Mouse (Mus musculus) CH12.LX (cell line): ENCODE measurements around the gene Eefsec. TPM values are rescaled to one million over a fixed set of nuclear protein-coding genes. Genes with fewer than 3 reads are reported as not detected.

ENCODE experiments used
- DNase-seq: peaks from one replicate; pipeline ENCODE4 v3.0.0-alpha.2; 2013; ENCODE audit errors: extremely low read depth
- H3K27ac ChIP-seq: 2 replicates; pipeline ENCODE4 v1.5.1; 2012; ENCODE audit warnings: low read depth, mild to moderate bottlenecking, control low read depth, moderate library complexity; ENCODE audit not compliant: insufficient read depth
- H3K27me3 ChIP-seq: replicated peaks from 2 replicates; pipeline ENCODE3; 2012; ENCODE audit warnings: inconsistent platforms
- H3K36me3 ChIP-seq, 2 experiments: replicated peaks in 1 of 2; 2 replicates each; pipeline versions ENCODE3 to v1.6.1; 2012; ENCODE audit warnings: inconsistent platforms in 1 of 2, low read length in 1 of 2, mild to moderate bottlenecking in 1 of 2, mixed read lengths in 1 of 2, moderate library complexity in 1 of 2; ENCODE audit not compliant: control insufficient read depth in 1 of 2, insufficient read depth in 1 of 2
- H3K4me1 ChIP-seq, 2 experiments: 2 replicates each; pipeline ENCODE4 v1.6.1; 2012; ENCODE audit warnings: inconsistent platforms in 1 of 2, moderate library complexity in 1 of 2; ENCODE audit not compliant: insufficient read depth in 2 of 2, control insufficient read depth in 1 of 2
- H3K4me2 ChIP-seq: 2 replicates; pipeline ENCODE4 v1.6.1; 2012; ENCODE audit warnings: low read depth, mild to moderate bottlenecking, control low read depth; ENCODE audit not compliant: poor library complexity, insufficient read depth, severe bottlenecking
- H3K4me3 ChIP-seq, 3 experiments: fragments of 150-350 bp in 1 of 3; sonication (generic) in 1 of 3; replicated peaks in 1 of 3; 2 replicates each; pipeline versions ENCODE3 to v1.5.1; 2011 to 2012; ENCODE audit warnings: low read depth in 2 of 3, low read length in 2 of 3, mild to moderate bottlenecking in 2 of 3, moderate library complexity in 2 of 3, control low read depth in 1 of 3, improper control_type of control experiment in 1 of 3, inconsistent platforms in 1 of 3, mixed read lengths in 1 of 3; ENCODE audit not compliant: poor library complexity in 1 of 3
- H3K79me2 ChIP-seq: replicated peaks from 2 replicates; pipeline ENCODE4 v1.6.1; 2012; ENCODE audit warnings: mild to moderate bottlenecking, moderate library complexity; ENCODE audit not compliant: control insufficient read depth, poor library complexity, insufficient read depth, severe bottlenecking; ENCODE audit errors: extremely low read depth
- H3K9ac ChIP-seq: 2 replicates; pipeline ENCODE4 v1.6.1; 2012; ENCODE audit warnings: low read depth, mild to moderate bottlenecking, control low read depth, moderate library complexity; ENCODE audit not compliant: insufficient read depth
- H3K9me3 ChIP-seq: replicated peaks from 2 replicates; pipeline ENCODE3; 2012; ENCODE audit warnings: low read length, inconsistent platforms, mixed read lengths
- CHD2 ChIP-seq: IDR thresholded peaks from 2 replicates; pipeline ENCODE4 v1.6.1; 2011; ENCODE audit warnings: low read length, improper control_type of control experiment
- CTCF ChIP-seq, 2 experiments: IDR thresholded peaks in 1 of 2; conservative IDR thresholded peaks in 1 of 2; 2 replicates each; pipeline ENCODE4 v1.5.1; 2011 to 2012; ENCODE audit warnings: low read depth in 2 of 2, low read length in 2 of 2, improper control_type of control experiment in 1 of 2, inconsistent platforms in 1 of 2, mild to moderate bottlenecking in 1 of 2, moderate library complexity in 1 of 2
- KAT2A ChIP-seq: IDR thresholded peaks from 2 replicates; pipeline ENCODE4 v1.6.1; 2012; ENCODE audit warnings: low read length, improper control_type of control experiment, inconsistent platforms; ENCODE audit not compliant: insufficient replicate concordance
- MAFK ChIP-seq: IDR thresholded peaks from 2 replicates; pipeline ENCODE4 v1.6.1; 2011; ENCODE audit warnings: low read length, improper control_type of control experiment; ENCODE audit not compliant: insufficient replicate concordance
- MEF2A ChIP-seq: IDR thresholded peaks from 2 replicates; pipeline ENCODE4 v1.6.1; 2014; ENCODE audit warnings: low read depth, mild to moderate bottlenecking, inconsistent platforms, low read length, improper control_type of control experiment, borderline replicate concordance
- MXI1 ChIP-seq: IDR thresholded peaks from 2 replicates; pipeline ENCODE4 v1.6.1; 2011; ENCODE audit warnings: mild to moderate bottlenecking, low read depth, low read length, improper control_type of control experiment
- MYC ChIP-seq: IDR thresholded peaks from 2 replicates; pipeline ENCODE4 v1.6.1; 2011; ENCODE audit warnings: low read depth, mild to moderate bottlenecking, improper control_type of control experiment, low read length
- NRF1 ChIP-seq: IDR thresholded peaks from 2 replicates; pipeline ENCODE4 v1.6.1; 2014; ENCODE audit warnings: low read depth, mild to moderate bottlenecking, inconsistent platforms, low read length, improper control_type of control experiment, moderate library complexity
- PAX5 ChIP-seq: IDR thresholded peaks from 2 replicates; pipeline ENCODE4 v1.6.1; 2012; ENCODE audit warnings: low read length, inconsistent platforms, mixed read lengths
- POLR2A ChIP-seq: IDR thresholded peaks from 2 replicates; pipeline ENCODE4 v1.6.1; 2011; ENCODE audit warnings: low read depth, mild to moderate bottlenecking, improper control_type of control experiment, low read length
- POLR2AphosphoS2 ChIP-seq: IDR thresholded peaks from 2 replicates; pipeline ENCODE4 v1.6.1; 2011; ENCODE audit warnings: low read depth, low read length, improper control_type of control experiment
- RAD21 ChIP-seq: IDR thresholded peaks from 2 replicates; pipeline ENCODE4 v1.6.1; 2011; ENCODE audit warnings: low read depth, mild to moderate bottlenecking, low read length, improper control_type of control experiment, moderate library complexity
- RCOR1 ChIP-seq: conservative IDR thresholded peaks from 2 replicates; pipeline ENCODE4 v1.6.1; 2012; ENCODE audit warnings: low read depth, mild to moderate bottlenecking, inconsistent platforms, low read length, improper control_type of control experiment
- SIN3A ChIP-seq: IDR thresholded peaks from 2 replicates; pipeline ENCODE4 v1.6.1; 2012; ENCODE audit warnings: low read length, improper control_type of control experiment, inconsistent platforms
- SMC3 ChIP-seq: IDR thresholded peaks from 2 replicates; pipeline ENCODE4 v1.6.1; 2011; ENCODE audit warnings: low read depth, low read length, improper control_type of control experiment
- USF2 ChIP-seq: conservative IDR thresholded peaks from 2 replicates; pipeline ENCODE4 v1.6.1; 2011; ENCODE audit warnings: low read depth, low read length, improper control_type of control experiment
- dilution Hi-C: fragments of 300-500 bp; cut with MboI; formaldehyde crosslinking; loops from 2 replicates; pipeline ENCODE4 v1.14.3; 2020; ENCODE audit warnings: low sequenced_read_pairs; ENCODE audit not compliant: extremely low pct_unique_long_range_greater_than_20kb, extremely low pct_ligation_motif_present
- in situ Hi-C: fragments of 300-500 bp; cut with MboI; formaldehyde crosslinking; loops from 3 replicates; pipeline ENCODE4 v1.14.3; 2019; ENCODE audit warnings: low sequenced_read_pairs, low pct_ligation_motif_present, low pct_unique_long_range_greater_than_20kb, mixed read lengths
- polyA plus RNA-seq: library from polyadenylated mRNA; unstranded; fragments of >175 nt; gene quantifications from 2 replicates; pipeline ENCODE4 v1.2.1, GENCODE M21; 2012; ENCODE audit warnings: low read depth; ENCODE audit not compliant: insufficient read length
- total RNA-seq, 2 experiments: library from RNA; depleted of rRNA; stranded (reverse); fragments of 300-350 nt in 1 of 2; fragments of >200 nt in 1 of 2; gene quantifications; 2 replicates each; pipeline ENCODE4 v1.2.3; 2012 to 2014

Gene Eefsec
- total and polyA plus RNA-seq, 3 experiments, result 26.2 to 48.8 (median 32.1) TPM

GRCm38 (mm10) chr6:88486893-88487292 is 40.6 kb upstream of the Eefsec start:
- Histone ChIP-seq H3K27ac (no peak overlapping the region), H3K4me2 (no peak overlapping the region), H3K4me1 (peaks cover 0 to 25% of the 10 kb centered on the region in 2 experiments; a peak in 2 of 4 replicates), H3K79me2 (no peaks in the 10 kb centered on the region), H3K9me3 (no peaks in the 10 kb centered on the region), H3K4me3 (no peak overlapping the region), H3K36me3 (peaks cover 76 to 96% of the 10 kb centered on the region in 2 experiments), H3K9ac (no peak overlapping the region), H3K27me3 (no peaks in the 10 kb centered on the region)
- in situ Hi-C loops (no loop called here), dilution Hi-C loops (no loop called here)
- DNase-seq, result no peak
- TF ChIP-seq SIN3A (no peak), CTCF (conservative IDR thresholded peaks at IDR 0.05 in 1 of 2, IDR thresholded peaks at IDR 0.05 in 1 of 2; ENCODE audit: low read depth in 2 of 2, low read length in 2 of 2) (peak in 1 of 2 experiments; percentile 61; a peak in 2 of 4 replicates), SMC3 (peak; percentile 48), CHD2 (no peak), RAD21 (peak; percentile 63), NRF1 (no peak), PAX5 (no peak), MXI1 (no peak)

GRCm38 (mm10) chr6:88485378-88485777 is 39.0 kb upstream of the Eefsec start:
- H3K9me3 ChIP-seq, result no peaks in the 10 kb centered on the region
- no peak overlapping the region for H3K27ac ChIP-seq
- peaks cover 76 to 96% of the 10 kb centered on the region in 2 experiments for H3K36me3 ChIP-seq
- DNase-seq, result no peak
- no peak for TF ChIP-seq POLR2A
- TF ChIP-seq CHD2, result no peak
- no peak for TF ChIP-seq MAFK
- no peak for TF ChIP-seq RCOR1
- no peak for TF ChIP-seq MEF2A
- no peak for TF ChIP-seq NRF1
- no peak for TF ChIP-seq USF2
- TF ChIP-seq PAX5, result no peak
- TF ChIP-seq KAT2A, result no peak
- no peak for TF ChIP-seq MYC
- no peak for TF ChIP-seq POLR2AphosphoS2
- TF ChIP-seq, all 38 proteins: peak for 0
- in situ Hi-C loops (no loop called here), dilution Hi-C loops (no loop called here)
- Histone ChIP-seq H3K79me2 (no peaks in the 10 kb centered on the region), H3K4me3 (no peak overlapping the region), H3K27me3 (no peaks in the 10 kb centered on the region), H3K4me2 (no peak overlapping the region), H3K9ac (no peak overlapping the region), H3K4me1 (peaks cover 0 to 25% of the 10 kb centered on the region in 2 experiments; a peak in 2 of 4 replicates)
